Mouse (Mus musculus): ENCODE results near the gene Prkcsh.

GRCm38 (mm10) chr9:22054411-22055076 lies 51.9 kb downstream of the Prkcsh start:
- TF ChIP-seq EP300 (IDR thresholded peaks at IDR 0.05; ENCODE audit: insufficient read depth, low read depth, low read length) (no peak), POLR2A (IDR thresholded peaks at IDR 0.05; ENCODE audit: insufficient read depth, low read depth, low read length) (no peak), CTCF (IDR thresholded peaks at IDR 0.05) (peak; percentile 65)

Data from heart, adult 2 months (tissue).